Mouse (Mus musculus): ENCODE measurements around the gene Brd7. TPM values are rescaled to one million over a fixed set of nuclear protein-coding genes. Genes with fewer than 3 reads are reported as not detected.

Gene Brd7
- total RNA-seq, 2 experiments from 2014 or later = 63.4 to 68.8 TPM

DNA sequence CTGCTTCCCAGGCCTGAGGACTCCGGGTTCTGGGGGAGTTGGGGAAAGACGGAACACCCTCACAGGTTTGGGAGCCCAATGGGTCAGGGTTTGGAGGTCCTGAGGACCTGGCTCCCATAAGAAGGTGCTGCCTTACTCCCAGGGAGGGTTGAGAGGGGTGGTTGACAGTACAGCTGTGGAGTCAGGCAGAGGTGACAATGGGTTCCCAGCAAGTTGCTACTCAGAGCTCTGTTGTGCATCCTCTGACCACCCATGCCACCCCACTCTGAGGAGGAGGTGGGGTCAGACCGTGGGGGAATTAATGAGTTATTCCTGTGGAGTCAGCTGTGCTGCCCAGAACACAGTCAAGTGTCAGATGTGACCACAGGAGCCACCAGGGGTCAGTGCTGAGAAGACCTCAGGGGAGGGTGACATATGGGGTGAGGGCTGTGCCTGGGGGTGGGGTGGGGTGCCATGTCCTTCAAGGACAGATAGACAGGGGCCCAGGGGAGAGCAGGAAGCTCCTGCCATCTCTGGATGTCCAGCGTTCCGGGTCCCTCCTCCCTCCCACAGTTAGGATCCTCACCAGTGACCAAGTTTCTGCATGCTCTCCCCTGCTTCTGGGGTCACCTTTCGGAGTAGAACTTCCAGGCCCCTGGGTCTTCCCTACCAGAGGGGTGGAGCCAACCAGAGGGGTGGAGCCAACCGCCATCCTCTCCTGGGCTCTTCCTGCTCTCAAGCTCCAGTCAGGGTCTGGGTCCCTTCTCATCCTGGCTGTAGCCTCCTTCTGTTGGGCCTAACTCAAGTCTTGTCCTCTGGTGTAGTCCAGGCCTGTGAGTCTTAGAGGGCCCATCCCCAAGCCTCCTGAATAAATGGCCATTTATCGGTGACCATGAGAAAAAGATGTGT, 76.3 kb downstream of the Brd7 start:
- DNase-seq (ENCODE audit: low spot score in 2 of 2) = no peak

DNA sequence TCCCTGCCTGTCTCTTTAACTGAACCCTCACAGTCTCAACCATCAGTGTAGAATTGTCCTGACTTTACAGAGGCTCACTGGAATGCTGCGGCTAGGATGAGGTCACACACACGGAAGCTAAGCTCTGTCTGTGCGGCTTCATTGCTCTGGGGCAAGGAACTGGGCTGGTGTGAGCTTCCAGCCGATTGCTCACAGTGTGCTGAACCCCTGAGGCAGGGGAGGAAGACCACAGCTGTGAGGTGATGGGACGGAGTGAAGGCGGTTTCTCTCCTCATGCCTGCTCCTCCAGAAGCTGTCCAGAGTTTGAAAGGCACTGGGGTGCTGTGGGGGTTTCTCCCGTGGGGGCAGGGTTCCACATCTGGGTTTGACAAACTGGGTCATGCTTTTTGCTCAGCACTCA, 77.3 kb downstream of the Brd7 start:
- DNase-seq (ENCODE audit: low spot score in 2 of 2) = no peak

DNA sequence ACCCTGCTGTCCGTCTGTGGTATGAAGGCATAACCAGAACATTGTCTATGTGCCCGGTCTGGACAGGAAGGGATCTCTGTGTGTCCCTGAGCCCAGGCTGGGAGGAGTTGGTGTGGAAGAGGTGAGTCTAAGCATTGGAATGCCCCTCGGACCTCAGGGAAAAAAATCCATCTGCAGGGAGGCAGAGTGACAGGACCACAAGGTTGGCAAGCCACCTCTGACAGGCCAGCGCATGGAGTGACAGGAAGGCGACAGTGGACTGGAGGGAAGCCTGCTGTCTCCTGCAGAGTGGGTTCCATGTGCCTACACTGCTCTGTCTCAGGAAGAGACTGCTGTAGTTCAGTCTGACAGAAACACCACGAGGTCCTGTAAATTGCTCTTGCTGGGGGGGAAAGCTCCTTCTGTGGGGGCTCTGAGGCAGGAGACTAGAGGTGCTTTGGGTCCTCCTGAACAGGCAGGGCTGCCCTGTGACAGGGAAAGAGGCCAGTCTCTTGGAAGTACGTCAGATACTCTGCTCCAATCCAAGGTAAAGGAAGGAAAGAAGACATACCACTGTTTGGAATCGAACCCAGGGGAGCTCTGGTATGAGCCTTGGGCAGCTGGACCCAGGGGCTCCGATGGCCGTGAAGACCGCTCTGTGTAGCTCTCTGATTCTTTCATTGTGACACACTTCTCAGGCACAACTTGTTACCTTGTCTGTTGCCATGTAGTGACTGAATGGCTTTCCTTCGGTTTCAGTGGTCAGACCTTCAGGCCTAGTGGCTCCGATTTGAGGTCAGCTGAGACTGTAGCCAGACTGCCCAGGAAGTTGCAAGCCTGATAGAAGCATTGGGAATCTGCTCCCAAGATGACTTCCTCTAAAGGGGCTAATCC, 78.5 kb downstream of the Brd7 start:
- no peak for DNase-seq (ENCODE audit: low spot score in 2 of 2)

DNA sequence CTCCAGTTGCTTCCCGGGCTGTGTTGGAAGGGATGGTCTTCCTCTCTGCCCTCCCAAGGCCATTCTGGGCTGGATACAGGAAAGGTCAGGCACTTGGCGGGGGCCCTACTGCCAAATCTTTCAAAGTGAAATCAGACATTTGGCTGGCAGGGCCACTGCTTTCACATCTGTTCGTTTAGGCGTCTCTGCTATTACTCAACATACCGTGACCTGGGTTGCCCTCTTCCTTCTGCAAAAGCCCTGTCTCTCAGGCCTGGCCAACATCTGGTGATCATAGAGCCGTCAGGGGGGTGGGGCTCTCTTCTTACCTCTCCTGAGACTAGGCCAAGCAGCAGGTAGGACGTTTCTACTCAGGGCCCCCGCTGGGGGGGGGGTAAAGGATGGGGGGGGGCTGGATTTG, 79.3 kb downstream of the Brd7 start:
- no peak for DNase-seq (ENCODE audit: low spot score in 2 of 2)

Other genes starting within 250 kb of the Brd7 start
- 10 to 100 TPM; 32.3 to 34.7 TPM for gene Cnep1r1, start 243.4 kb downstream of the Brd7 start, total RNA-seq (2021)
- 10 to 100 TPM; 31.2 to 34.7 TPM for gene Heatr3, start 224.3 kb downstream of the Brd7 start, total RNA-seq (2021)
- 10 to 100 TPM; 34.3 to 37.0 TPM for gene Tent4b, start 163.0 kb downstream of the Brd7 start, total RNA-seq (2021)
- 1 to 10 TPM; 5.0 to 6.1 TPM for gene Adcy7, start 89.8 kb downstream of the Brd7 start, total RNA-seq (2021)
- gene Nkd1, start 159.2 kb upstream of the Brd7 start, total RNA-seq (2021) = 10 to 100 TPM; 16.9 to 17.4 TPM